Mouse (Mus musculus) left cerebral cortex, postnatal 25 days (tissue): ENCODE data around the gene Enpep. TPM values are rescaled to one million over a fixed set of nuclear protein-coding genes. Genes with fewer than 3 reads are reported as not detected.

ENCODE experiments used
- DNase-seq, 2 experiments: peaks; one replicate each; pipeline ENCODE4 v3.0.0; 2022; ENCODE audit warnings: low spot score in 2 of 2, mixed read lengths in 1 of 2
- intact Hi-C: fragments of 180-260 bp; cut with DNase I; formaldehyde crosslinking; loops from one replicate; pipeline ENCODE4 v1.15.1; 2025
- total RNA-seq, 2 experiments: library from RNA; stranded (reverse); gene quantifications; 2 replicates each; pipeline ENCODE4 v1.2.3; 2021

Gene Enpep
- total RNA-seq, 2 experiments from 2014 or later = 1.3 to 1.7 TPM

GRCm38 (mm10) chr3:129268886-129269683 is 63.4 kb downstream of the Enpep start:
- no peak for DNase-seq
- intact Hi-C loops = no loop called here

- DNase-seq = no peak
- intact Hi-C loops = no loop called here
Measured at GRCm38 (mm10) chr3:129258497-129258896, 74.0 kb downstream of the Enpep start.

- intact Hi-C loops = no loop called here
- no peak for DNase-seq
Measured at GRCm38 (mm10) chr3:129256766-129257165, 75.8 kb downstream of the Enpep start.

GRCm38 (mm10) chr3:129256283-129256682 is 76.2 kb downstream of the Enpep start:
- intact Hi-C loops = no loop called here
- DNase-seq = no peak

GRCm38 (mm10) chr3:129254246-129254645 is 78.3 kb downstream of the Enpep start:
- DNase-seq = peak; percentile 6 to 30
- intact Hi-C loops = no loop called here

- no peak for DNase-seq
- intact Hi-C loops = no loop called here
Measured at GRCm38 (mm10) chr3:129250997-129251396, 81.5 kb downstream of the Enpep start.

GRCm38 (mm10) chr3:129238664-129239258 is 93.8 kb downstream of the Enpep start:
- intact Hi-C loops = no loop called here
- no peak for DNase-seq

GRCm38 (mm10) chr3:129238010-129238409 is 94.5 kb downstream of the Enpep start:
- DNase-seq = no peak
- intact Hi-C loops = no loop called here

- no peak for DNase-seq
- intact Hi-C loops = no loop called here
Measured at GRCm38 (mm10) chr3:129227331-129227730, 105.2 kb downstream of the Enpep start.

- no peak for DNase-seq
Measured at GRCm38 (mm10) chr3:129226681-129227080, 105.8 kb downstream of the Enpep start.

GRCm38 (mm10) chr3:129225577-129226289 is 106.8 kb downstream of the Enpep start:
- no peak for DNase-seq
- intact Hi-C loops = no loop called here

More at GRCm38 (mm10) chr3:129226681-129227080, 105.8 kb downstream of the Enpep start:
- intact Hi-C loops = no loop called here

GRCm38 (mm10) chr3:129224806-129225576 is 107.5 kb downstream of the Enpep start:
- DNase-seq = no peak
- intact Hi-C loops = no loop called here

GRCm38 (mm10) chr3:129223964-129224805 is 108.3 kb downstream of the Enpep start:
- intact Hi-C loops = no loop called here

GRCm38 (mm10) chr3:129223401-129223800 is 109.1 kb downstream of the Enpep start:
- intact Hi-C loops = no loop called here
- no peak for DNase-seq

More at GRCm38 (mm10) chr3:129223964-129224805, 108.3 kb downstream of the Enpep start:
- DNase-seq = no peak

GRCm38 (mm10) chr3:129222448-129223290 is 109.9 kb downstream of the Enpep start:
- DNase-seq = no peak
- intact Hi-C loops = no loop called here

- no peak for DNase-seq
- intact Hi-C loops = no loop called here
Measured at GRCm38 (mm10) chr3:129221380-129222260, 110.9 kb downstream of the Enpep start.
